Mouse (Mus musculus) naive thymus-derived CD4-positive, alpha-beta T cell, adult 2 months (primary cell): ENCODE measurements around the gene Adgrv1.

Source experiments
- DNase-seq: peaks from one replicate; pipeline ENCODE4 v3.0.0-alpha.2; 2011; ENCODE audit warnings: low read depth

Adgrv1 gene

GRCm38 (mm10) chr13:81238855-81239254, 394.1 kb downstream of the Adgrv1 start:
- no peak for DNase-seq

- DNase-seq: no peak
These were observed 395.0 kb downstream of the Adgrv1 start for GRCm38 (mm10) chr13:81237947-81238346.

- no peak for DNase-seq
These were observed 396.1 kb downstream of the Adgrv1 start for GRCm38 (mm10) chr13:81236758-81237395.

GRCm38 (mm10) chr13:81234031-81234430, 398.9 kb downstream of the Adgrv1 start:
- no peak for DNase-seq

GRCm38 (mm10) chr13:81232839-81233238, 400.1 kb downstream of the Adgrv1 start:
- no peak for DNase-seq

GRCm38 (mm10) chr13:81230161-81230560, 402.8 kb downstream of the Adgrv1 start:
- no peak for DNase-seq

- DNase-seq: no peak
These were observed 409.2 kb downstream of the Adgrv1 start for GRCm38 (mm10) chr13:81223768-81224167.

- no peak for DNase-seq
These were observed 410.6 kb downstream of the Adgrv1 start for GRCm38 (mm10) chr13:81222377-81222776.

GRCm38 (mm10) chr13:81211436-81211835, 421.5 kb downstream of the Adgrv1 start:
- no peak for DNase-seq

GRCm38 (mm10) chr13:81210516-81210915, 422.4 kb downstream of the Adgrv1 start:
- no peak for DNase-seq

GRCm38 (mm10) chr13:81209815-81210214, 423.1 kb downstream of the Adgrv1 start:
- DNase-seq: peak; percentile 11

- no peak for DNase-seq
These were observed 424.8 kb downstream of the Adgrv1 start for GRCm38 (mm10) chr13:81208106-81208613.

- DNase-seq: peak; percentile 47
These were observed 450.7 kb downstream of the Adgrv1 start for GRCm38 (mm10) chr13:81181966-81182908.

GRCm38 (mm10) chr13:81181459-81181858, 451.5 kb downstream of the Adgrv1 start:
- no peak for DNase-seq

- DNase-seq: peak; percentile 21
These were observed 456.1 kb downstream of the Adgrv1 start for GRCm38 (mm10) chr13:81176820-81177219.

- peak; percentile 84 for DNase-seq
These were observed 456.9 kb downstream of the Adgrv1 start for GRCm38 (mm10) chr13:81176071-81176470.

GRCm38 (mm10) chr13:81171115-81171514, 461.8 kb downstream of the Adgrv1 start:
- no peak for DNase-seq

- no peak for DNase-seq
These were observed 465.5 kb downstream of the Adgrv1 start for GRCm38 (mm10) chr13:81167450-81167849.

GRCm38 (mm10) chr13:81159808-81160207, 473.1 kb downstream of the Adgrv1 start:
- no peak for DNase-seq

- no peak for DNase-seq
These were observed 477.6 kb downstream of the Adgrv1 start for GRCm38 (mm10) chr13:81155322-81155721.

GRCm38 (mm10) chr13:81144434-81144833, 488.5 kb downstream of the Adgrv1 start:
- DNase-seq: no peak

GRCm38 (mm10) chr13:81142268-81142884, 490.6 kb downstream of the Adgrv1 start:
- DNase-seq: no peak
